Mouse (Mus musculus) bone marrow macrophage, adult 2 months (primary cell): Measurements from ENCODE around the gene Sco1.

Experiments used
- CTCF ChIP-seq: IDR thresholded peaks from 2 replicates; pipeline ENCODE4 v1.5.1; 2012; ENCODE audit warnings: low read depth, mild to moderate bottlenecking, low read length, moderate library complexity
- POLR2A ChIP-seq: IDR thresholded peaks from 2 replicates; pipeline ENCODE4 v1.6.1; 2012; ENCODE audit warnings: mild to moderate bottlenecking, low read depth, low read length, borderline replicate concordance

DNA sequence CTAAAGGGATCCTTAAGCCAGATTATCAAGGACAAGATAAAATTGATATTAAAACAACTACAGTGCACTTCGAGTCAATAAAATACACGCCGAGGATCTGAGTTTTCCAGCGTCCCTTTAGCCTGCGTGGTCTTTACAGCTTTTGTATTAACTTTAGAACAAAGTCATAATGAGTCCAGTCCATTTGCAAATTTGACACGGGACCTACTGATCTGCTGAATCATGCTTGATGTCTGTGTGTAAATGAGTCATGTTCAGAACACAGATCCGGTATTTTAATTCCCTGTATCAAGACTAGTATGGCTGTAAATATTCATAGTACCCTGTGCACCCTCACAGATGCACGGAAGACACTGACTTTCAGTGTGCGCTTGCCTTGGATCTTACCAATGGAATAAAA is 15.6 kb upstream of the Sco1 start:
- TF ChIP-seq POLR2A (no peak), CTCF (no peak)
